Mouse (Mus musculus): ENCODE results near the gene Tnfaip8l1. TPM values are rescaled to one million over a fixed set of nuclear protein-coding genes. Genes with fewer than 3 reads are reported as not detected.

Tnfaip8l1 gene
- polyA plus RNA-seq, 1 experiment = 2.1 TPM

DNA sequence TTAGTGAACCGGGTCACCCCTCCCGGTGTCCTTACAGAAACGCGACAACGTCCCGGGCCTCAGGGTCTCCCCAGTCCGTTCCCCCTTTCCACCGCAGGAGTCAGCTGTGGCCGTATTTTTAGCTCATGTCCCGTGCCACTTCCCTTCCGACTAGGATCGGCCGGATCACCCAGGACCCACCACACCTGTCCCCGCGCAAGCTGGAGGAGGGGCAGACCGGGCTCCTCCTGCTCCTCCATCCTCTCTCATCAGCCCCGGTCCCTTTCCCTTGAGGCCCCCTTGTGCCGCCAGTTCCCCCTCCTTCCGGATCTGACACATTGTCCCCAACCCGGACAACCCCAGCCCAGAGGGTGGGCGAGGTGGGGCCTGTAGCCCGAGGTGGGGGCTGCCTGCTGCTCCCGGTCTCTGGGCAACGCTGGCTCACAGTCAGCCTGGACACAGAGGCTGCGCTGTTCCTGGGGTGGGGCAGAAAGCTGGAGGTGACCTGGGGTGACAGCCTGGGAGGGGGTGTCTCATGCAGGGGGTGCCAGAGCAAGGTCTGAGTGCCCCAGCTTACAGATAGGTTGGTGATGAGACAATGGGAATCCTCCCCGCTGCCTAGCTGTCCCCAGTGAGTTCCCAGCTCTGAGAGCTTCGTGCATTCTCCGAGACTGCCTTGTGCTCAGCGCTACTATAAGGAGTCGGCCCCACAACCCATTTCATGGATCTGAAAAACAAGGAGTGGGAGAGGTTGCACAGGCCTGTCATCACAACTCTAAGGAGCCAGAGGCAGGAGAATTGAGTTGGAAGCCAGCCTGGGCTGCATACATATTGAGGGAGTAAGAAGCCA lies 13.3 kb upstream of the Tnfaip8l1 start:
- TF ChIP-seq POLR2A (IDR thresholded peaks at IDR 0.05; ENCODE audit: low read depth, low read length) (no peak), CTCF (IDR thresholded peaks at IDR 0.05; ENCODE audit: borderline replicate concordance, insufficient read depth, low read length) (no peak)
- no peak overlapping the region for H3K4me3 ChIP-seq (ENCODE audit: insufficient read depth, low read length)

DNA sequence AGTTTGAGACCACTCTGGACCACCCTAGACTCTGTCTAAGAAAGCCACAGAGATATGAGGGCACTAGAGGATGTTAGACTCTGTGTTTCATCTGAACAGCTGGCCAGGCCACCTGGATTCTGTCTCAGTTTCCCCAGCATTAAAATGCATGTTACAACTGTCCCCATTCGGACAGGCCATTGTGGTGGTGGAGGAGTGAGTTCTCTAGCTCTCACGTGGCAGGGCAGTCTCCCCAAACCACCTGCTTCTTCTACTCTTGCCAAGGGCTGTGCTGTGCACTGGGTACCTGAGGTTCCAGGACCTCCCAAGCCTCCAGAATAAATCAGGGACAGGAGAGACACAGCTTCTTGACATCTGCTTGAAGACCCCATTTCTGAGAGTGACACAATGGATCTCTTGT lies 12.4 kb upstream of the Tnfaip8l1 start:
- no peak overlapping the region for H3K27ac ChIP-seq (ENCODE audit: insufficient read depth, low read length)
- H3K4me3 ChIP-seq (ENCODE audit: insufficient read depth, low read length) = no peak overlapping the region
- TF ChIP-seq CTCF (IDR thresholded peaks at IDR 0.05; ENCODE audit: borderline replicate concordance, insufficient read depth, low read length) = no peak
- TF ChIP-seq POLR2A (IDR thresholded peaks at IDR 0.05; ENCODE audit: low read depth, low read length) = no peak
- H3K4me1 ChIP-seq (ENCODE audit: control insufficient read depth, insufficient read depth, low read length) = no peaks in the 10 kb centered on the region

More for the DNA sequence above, 13.3 kb upstream of the Tnfaip8l1 start:
- Histone ChIP-seq H3K4me1 (ENCODE audit: control insufficient read depth, insufficient read depth, low read length) (no peaks in the 10 kb centered on the region), H3K27ac (ENCODE audit: insufficient read depth, low read length) (no peak overlapping the region)

DNA sequence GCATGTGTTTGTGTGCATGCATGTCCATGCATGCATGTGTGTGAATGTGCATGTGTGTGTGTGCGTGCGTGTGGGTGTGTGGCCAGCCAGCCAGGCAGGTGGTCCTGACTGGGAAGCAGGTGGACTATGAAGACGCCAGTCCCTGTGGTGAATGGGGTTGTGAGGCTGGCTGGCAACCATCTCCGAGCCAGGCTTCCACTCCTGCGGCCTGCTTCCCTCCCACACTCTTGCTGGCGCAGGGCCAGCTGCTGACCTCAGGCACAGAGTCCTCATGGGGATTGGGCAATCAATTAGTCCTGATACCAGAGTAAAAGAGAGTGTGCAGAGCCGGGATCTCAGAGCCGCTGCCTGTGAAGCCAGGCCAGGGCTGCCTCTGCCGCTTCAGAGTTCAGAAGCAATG lies 8.6 kb upstream of the Tnfaip8l1 start:
- no peaks in the 10 kb centered on the region for H3K4me1 ChIP-seq (ENCODE audit: control insufficient read depth, insufficient read depth, low read length)
- no peak overlapping the region for H3K4me3 ChIP-seq (ENCODE audit: insufficient read depth, low read length)
- no peak for TF ChIP-seq POLR2A (IDR thresholded peaks at IDR 0.05; ENCODE audit: low read depth, low read length)
- TF ChIP-seq CTCF (IDR thresholded peaks at IDR 0.05; ENCODE audit: borderline replicate concordance, insufficient read depth, low read length) = no peak
- H3K27ac ChIP-seq (ENCODE audit: insufficient read depth, low read length) = no peak overlapping the region

DNA sequence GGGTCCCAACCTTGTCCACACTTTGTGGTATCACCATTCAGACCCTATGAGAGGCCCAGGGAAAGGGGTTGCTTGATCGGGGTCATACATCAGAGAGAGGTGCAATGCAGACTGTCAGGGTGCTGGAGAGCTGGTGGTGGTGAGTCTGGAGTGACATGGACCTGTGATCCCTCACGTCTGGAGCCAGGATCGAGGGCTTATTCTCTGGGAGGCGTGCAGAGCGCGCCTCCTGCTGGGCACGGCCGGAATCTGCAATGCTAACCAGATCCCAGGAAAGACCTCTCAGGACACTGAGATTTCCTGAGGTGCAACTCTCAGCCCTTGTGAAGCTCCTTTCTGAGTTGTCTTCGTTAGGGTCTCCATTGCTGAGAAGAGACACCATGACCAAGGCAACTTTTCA lies 2.5 kb upstream of the Tnfaip8l1 start:
- no peak overlapping the region for H3K4me3 ChIP-seq (ENCODE audit: insufficient read depth, low read length)
- TF ChIP-seq CTCF (IDR thresholded peaks at IDR 0.05; ENCODE audit: borderline replicate concordance, insufficient read depth, low read length) = peak; percentile 76
- TF ChIP-seq POLR2A (IDR thresholded peaks at IDR 0.05; ENCODE audit: low read depth, low read length) = no peak
- H3K4me1 ChIP-seq (ENCODE audit: control insufficient read depth, insufficient read depth, low read length) = no peaks in the 10 kb centered on the region
- no peak overlapping the region for H3K27ac ChIP-seq (ENCODE audit: insufficient read depth, low read length)

DNA sequence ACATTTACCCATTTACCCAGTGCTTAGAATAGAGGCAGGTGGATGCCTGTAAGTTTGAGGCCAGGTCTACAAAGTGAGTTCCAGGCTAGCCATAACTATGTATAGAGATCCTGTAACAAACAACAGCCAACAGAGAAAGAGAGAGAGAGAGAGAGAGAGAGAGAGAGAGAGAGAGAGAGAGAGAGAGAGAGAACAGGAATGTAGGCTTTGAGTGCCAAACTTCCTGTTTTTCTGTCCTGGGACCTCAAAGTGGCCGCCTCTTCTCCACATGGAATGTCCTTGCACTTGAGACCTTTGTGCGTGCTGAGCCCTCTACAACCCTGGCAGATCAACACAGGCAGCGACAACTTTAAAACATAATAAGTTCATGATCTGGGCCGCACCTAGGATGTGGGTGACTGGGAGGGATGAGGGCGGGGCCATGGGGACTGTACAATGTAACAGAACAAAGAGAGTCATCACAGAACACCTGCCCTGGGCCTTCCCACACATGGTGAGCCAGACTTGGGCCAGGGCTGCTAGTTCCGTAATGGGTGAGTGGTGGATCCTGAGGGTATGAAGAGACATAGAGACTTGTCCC lies 1.3 kb downstream of the Tnfaip8l1 start:
- Histone ChIP-seq H3K4me1 (ENCODE audit: control insufficient read depth, insufficient read depth, low read length) (no peaks in the 10 kb centered on the region), H3K4me3 (ENCODE audit: insufficient read depth, low read length) (no peak overlapping the region), H3K27ac (ENCODE audit: insufficient read depth, low read length) (no peak overlapping the region)
- no peak for TF ChIP-seq CTCF (IDR thresholded peaks at IDR 0.05; ENCODE audit: borderline replicate concordance, insufficient read depth, low read length)

DNA sequence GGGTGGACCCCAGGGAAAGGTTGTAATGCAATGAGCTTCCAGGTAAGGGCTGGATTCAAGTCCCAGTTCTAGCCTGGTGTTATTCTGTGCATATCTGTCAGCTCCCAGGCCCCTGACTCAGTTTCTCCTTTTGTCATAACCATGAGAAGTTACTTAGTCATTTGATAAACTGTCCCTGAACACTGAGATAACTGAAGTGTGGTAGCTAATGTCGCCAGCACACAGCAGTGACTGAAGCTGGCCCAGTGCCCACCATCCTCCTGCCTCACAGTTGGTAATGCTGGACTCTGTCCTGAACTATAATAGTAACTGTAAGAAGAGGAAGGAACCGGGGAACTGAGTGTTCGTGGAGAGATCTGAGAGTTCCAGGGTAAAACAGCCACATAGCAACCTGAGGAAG lies 2.2 kb downstream of the Tnfaip8l1 start:
- TF ChIP-seq POLR2A (IDR thresholded peaks at IDR 0.05; ENCODE audit: low read depth, low read length) = no peak
- TF ChIP-seq CTCF (IDR thresholded peaks at IDR 0.05; ENCODE audit: borderline replicate concordance, insufficient read depth, low read length) = no peak
- Histone ChIP-seq H3K4me1 (ENCODE audit: control insufficient read depth, insufficient read depth, low read length) (no peaks in the 10 kb centered on the region), H3K4me3 (ENCODE audit: insufficient read depth, low read length) (no peak overlapping the region), H3K27ac (ENCODE audit: insufficient read depth, low read length) (no peak overlapping the region)

DNA sequence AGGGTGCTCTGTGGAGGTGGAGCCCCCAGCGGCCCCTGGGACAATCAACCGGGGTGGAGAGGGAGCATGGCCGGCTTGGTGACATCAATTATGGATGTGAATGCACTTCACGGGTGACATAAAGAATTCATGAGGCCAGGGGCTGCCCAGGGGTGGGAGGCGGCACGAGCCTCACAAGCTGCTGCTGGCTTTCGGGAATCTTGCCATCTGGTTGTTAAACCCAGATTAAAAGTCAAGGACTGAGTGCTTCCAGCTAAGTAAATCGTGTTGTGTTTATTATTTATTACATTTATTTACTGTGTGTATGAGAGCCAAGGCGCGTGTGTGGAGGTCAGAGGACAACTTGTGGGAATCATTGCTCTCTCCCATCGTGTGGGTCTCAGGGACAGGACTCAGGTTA lies 3.4 kb downstream of the Tnfaip8l1 start:
- TF ChIP-seq CTCF (IDR thresholded peaks at IDR 0.05; ENCODE audit: borderline replicate concordance, insufficient read depth, low read length) (no peak), POLR2A (IDR thresholded peaks at IDR 0.05; ENCODE audit: low read depth, low read length) (no peak)
- Histone ChIP-seq H3K27ac (ENCODE audit: insufficient read depth, low read length) (no peak overlapping the region), H3K4me3 (ENCODE audit: insufficient read depth, low read length) (no peak overlapping the region), H3K4me1 (ENCODE audit: control insufficient read depth, insufficient read depth, low read length) (no peaks in the 10 kb centered on the region)

DNA sequence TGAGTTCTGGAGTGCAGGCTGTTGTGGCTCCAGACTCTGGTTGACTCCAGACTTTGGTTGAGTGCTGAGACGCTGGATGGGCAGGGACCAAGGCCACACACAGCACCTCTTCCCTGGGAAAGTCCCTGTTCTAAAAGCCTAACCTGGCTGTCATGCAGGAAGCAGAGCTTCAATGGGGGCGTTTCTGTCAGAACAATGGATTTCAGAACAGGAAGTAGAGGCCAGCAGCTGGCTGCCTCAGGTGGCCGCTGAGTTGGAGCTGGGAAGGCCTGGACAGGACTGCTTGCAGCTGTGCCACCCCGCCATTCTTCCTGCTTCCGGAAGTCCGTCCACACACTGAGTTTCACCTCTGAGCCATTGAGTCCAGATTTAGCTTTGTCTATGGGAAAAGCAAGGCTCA lies 7.6 kb downstream of the Tnfaip8l1 start:
- no peak for TF ChIP-seq CTCF (IDR thresholded peaks at IDR 0.05; ENCODE audit: borderline replicate concordance, insufficient read depth, low read length)
- no peak for TF ChIP-seq POLR2A (IDR thresholded peaks at IDR 0.05; ENCODE audit: low read depth, low read length)

DNA sequence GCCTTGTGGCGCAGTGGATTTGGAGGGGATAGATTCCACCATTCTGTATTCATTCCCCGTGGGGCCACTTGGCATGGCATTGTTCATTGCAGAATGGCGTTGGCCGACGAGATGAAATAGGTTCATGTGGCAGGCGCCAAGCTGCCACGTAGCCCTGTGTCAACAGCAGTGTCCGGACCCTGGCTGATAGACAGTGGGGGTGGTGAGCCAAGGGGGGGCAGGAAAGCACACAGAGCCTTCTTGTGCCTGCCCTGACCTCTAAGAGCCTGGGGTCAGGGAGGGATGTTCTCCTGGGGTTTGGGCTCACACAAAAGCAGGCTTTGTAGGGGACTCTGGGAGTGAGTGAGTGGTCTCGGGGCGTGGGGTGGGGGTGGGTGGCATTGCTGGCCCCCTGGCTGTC lies 8.4 kb downstream of the Tnfaip8l1 start:
- H3K4me1 ChIP-seq (ENCODE audit: control insufficient read depth, insufficient read depth, low read length) = no peaks in the 10 kb centered on the region
- no peak overlapping the region for H3K27ac ChIP-seq (ENCODE audit: insufficient read depth, low read length)
- TF ChIP-seq POLR2A (IDR thresholded peaks at IDR 0.05; ENCODE audit: low read depth, low read length) (no peak), CTCF (IDR thresholded peaks at IDR 0.05; ENCODE audit: borderline replicate concordance, insufficient read depth, low read length) (no peak)
- no peak overlapping the region for H3K4me3 ChIP-seq (ENCODE audit: insufficient read depth, low read length)

More for the DNA sequence above, 7.6 kb downstream of the Tnfaip8l1 start:
- H3K27ac ChIP-seq (ENCODE audit: insufficient read depth, low read length) = no peak overlapping the region
- H3K4me1 ChIP-seq (ENCODE audit: control insufficient read depth, insufficient read depth, low read length) = no peaks in the 10 kb centered on the region
- no peak overlapping the region for H3K4me3 ChIP-seq (ENCODE audit: insufficient read depth, low read length)

DNA sequence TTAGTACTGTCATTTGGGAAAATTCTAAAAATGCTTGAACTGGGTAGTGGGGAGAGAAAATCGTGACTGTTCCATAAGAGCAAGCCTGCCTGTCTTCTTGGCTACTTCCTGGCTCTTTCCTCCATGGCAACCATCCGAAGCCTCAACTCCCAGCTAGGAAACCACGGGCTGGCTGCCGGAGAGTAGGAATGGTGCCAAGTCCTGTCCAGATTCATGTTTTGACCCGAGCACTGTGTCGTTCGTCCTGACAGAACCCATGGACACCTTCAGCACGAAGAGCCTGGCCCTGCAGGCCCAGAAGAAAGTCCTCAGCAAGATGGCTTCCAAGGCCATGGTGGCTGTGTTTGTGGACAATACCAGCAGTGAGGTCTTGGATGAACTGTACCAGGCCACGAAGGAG lies 9.2 kb downstream of the Tnfaip8l1 start:
- TF ChIP-seq CTCF (IDR thresholded peaks at IDR 0.05; ENCODE audit: borderline replicate concordance, insufficient read depth, low read length) (no peak), POLR2A (IDR thresholded peaks at IDR 0.05; ENCODE audit: low read depth, low read length) (no peak)
- no peak overlapping the region for H3K27ac ChIP-seq (ENCODE audit: insufficient read depth, low read length)
- H3K4me3 ChIP-seq (ENCODE audit: insufficient read depth, low read length) = no peak overlapping the region
- H3K4me1 ChIP-seq (ENCODE audit: control insufficient read depth, insufficient read depth, low read length) = no peaks in the 10 kb centered on the region

All from embryonic fibroblast, embryonic 13.5 days (primary cell).